Mouse (Mus musculus): Measurements from ENCODE around the gene 1810013L24Rik. TPM values are rescaled to one million over a fixed set of nuclear protein-coding genes. Genes with fewer than 3 reads are reported as not detected.

1810013L24Rik gene
- total and polyA plus RNA-seq, 3 experiments = 29.2 to 133 (median 93.2) TPM

- H3K9ac ChIP-seq (ENCODE audit: low read depth, low read length) = no peak overlapping the region
- no peaks in the 10 kb centered on the region for H3K79me2 ChIP-seq (replicated peaks; ENCODE audit: control insufficient read depth, insufficient read depth, low read length)
- no peak for TF ChIP-seq CTCF (IDR thresholded peaks at IDR 0.05)
- TF ChIP-seq POLR2A (IDR thresholded peaks at IDR 0.05; ENCODE audit: insufficient read depth, low read depth, low read length) = no peak
- H3K27me3 ChIP-seq (ENCODE audit: control insufficient read depth, insufficient read depth, low read length) = no peaks in the 10 kb centered on the region
- no peak for DNase-seq
- no peak overlapping the region for H3K27ac ChIP-seq
- no peaks in the 10 kb centered on the region for H3K36me3 ChIP-seq (ENCODE audit: control insufficient read depth, insufficient read depth, low read length)
- intact Hi-C loops (cut with DNase I) = no loop called here
- no peak overlapping the region for H3K4me3 ChIP-seq
- 89% methylated on average over 14 of the region's 14 CpGs for WGBS
- no peaks in the 10 kb centered on the region for H3K4me1 ChIP-seq (ENCODE audit: control insufficient read depth, insufficient read depth, low read length)
These were observed 19.3 kb upstream of the 1810013L24Rik start for GRCm38 (mm10) chr16:8810399-8811127.

- no peak overlapping the region for H3K27ac ChIP-seq
- H3K27me3 ChIP-seq (ENCODE audit: control insufficient read depth, insufficient read depth, low read length) = no peaks in the 10 kb centered on the region
- H3K4me3 ChIP-seq = no peak overlapping the region
- intact Hi-C loops (cut with DNase I) = no loop called here
- no peak for DNase-seq
- no peak overlapping the region for H3K9ac ChIP-seq (ENCODE audit: low read depth, low read length)
- TF ChIP-seq EP300 (IDR thresholded peaks at IDR 0.05; ENCODE audit: insufficient read depth, low read depth, low read length) (no peak), CTCF (IDR thresholded peaks at IDR 0.05) (no peak), POLR2A (IDR thresholded peaks at IDR 0.05; ENCODE audit: insufficient read depth, low read depth, low read length) (no peak)
- no peaks in the 10 kb centered on the region for H3K79me2 ChIP-seq (replicated peaks; ENCODE audit: control insufficient read depth, insufficient read depth, low read length)
- no peaks in the 10 kb centered on the region for H3K4me1 ChIP-seq (ENCODE audit: control insufficient read depth, insufficient read depth, low read length)
- 61% methylated on average over 4 of the region's 4 CpGs for WGBS
- no peaks in the 10 kb centered on the region for H3K36me3 ChIP-seq (ENCODE audit: control insufficient read depth, insufficient read depth, low read length)
These were observed 12.0 kb upstream of the 1810013L24Rik start for GRCm38 (mm10) chr16:8817872-8818271.

- peak; percentile 43 to 60 for DNase-seq
- H3K27ac ChIP-seq = 0 out of 2 replicates have a peak overlapping the region, but pooled peaks have one; percentile 11
- H3K79me2 ChIP-seq (replicated peaks; ENCODE audit: control insufficient read depth, insufficient read depth, low read length) = no peaks in the 10 kb centered on the region
- H3K9ac ChIP-seq (ENCODE audit: low read depth, low read length) = no peak overlapping the region
- H3K36me3 ChIP-seq (ENCODE audit: control insufficient read depth, insufficient read depth, low read length) = no peaks in the 10 kb centered on the region
- H3K4me1 ChIP-seq (ENCODE audit: control insufficient read depth, insufficient read depth, low read length) = peaks cover 1% of the 10 kb centered on the region
- H3K4me3 ChIP-seq = no peak overlapping the region
- no peaks in the 10 kb centered on the region for H3K27me3 ChIP-seq (ENCODE audit: control insufficient read depth, insufficient read depth, low read length)
- 31% methylated on average over 1 of the region's 1 CpGs for WGBS
- intact Hi-C loops (cut with DNase I) = no loop called here
- no peak for TF ChIP-seq POLR2A (IDR thresholded peaks at IDR 0.05; ENCODE audit: insufficient read depth, low read depth, low read length)
- TF ChIP-seq EP300 (IDR thresholded peaks at IDR 0.05; ENCODE audit: insufficient read depth, low read depth, low read length) = no peak
- no peak for TF ChIP-seq CTCF (IDR thresholded peaks at IDR 0.05)
These were observed 8.5 kb upstream of the 1810013L24Rik start for GRCm38 (mm10) chr16:8821429-8821828.

GRCm38 (mm10) chr16:8822586-8822985, 7.3 kb upstream of the 1810013L24Rik start:
- H3K9ac ChIP-seq (ENCODE audit: low read depth, low read length) = no peak overlapping the region
- no peak for TF ChIP-seq POLR2A (IDR thresholded peaks at IDR 0.05; ENCODE audit: insufficient read depth, low read depth, low read length)
- TF ChIP-seq CTCF (IDR thresholded peaks at IDR 0.05) = no peak
- TF ChIP-seq EP300 (IDR thresholded peaks at IDR 0.05; ENCODE audit: insufficient read depth, low read depth, low read length) = no peak
- no peak overlapping the region for H3K27ac ChIP-seq
- no peaks in the 10 kb centered on the region for H3K36me3 ChIP-seq (ENCODE audit: control insufficient read depth, insufficient read depth, low read length)
- peaks cover 1% of the 10 kb centered on the region for H3K4me1 ChIP-seq (ENCODE audit: control insufficient read depth, insufficient read depth, low read length)
- no peak overlapping the region for H3K4me3 ChIP-seq
- no peaks in the 10 kb centered on the region for H3K27me3 ChIP-seq (ENCODE audit: control insufficient read depth, insufficient read depth, low read length)
- whole genome bisulfite sequencing = 82% methylated on average over 4 of the region's 4 CpGs
- intact Hi-C loops (cut with DNase I) = no loop called here
- H3K79me2 ChIP-seq (replicated peaks; ENCODE audit: control insufficient read depth, insufficient read depth, low read length) = no peaks in the 10 kb centered on the region
- no peak for DNase-seq

DNA sequence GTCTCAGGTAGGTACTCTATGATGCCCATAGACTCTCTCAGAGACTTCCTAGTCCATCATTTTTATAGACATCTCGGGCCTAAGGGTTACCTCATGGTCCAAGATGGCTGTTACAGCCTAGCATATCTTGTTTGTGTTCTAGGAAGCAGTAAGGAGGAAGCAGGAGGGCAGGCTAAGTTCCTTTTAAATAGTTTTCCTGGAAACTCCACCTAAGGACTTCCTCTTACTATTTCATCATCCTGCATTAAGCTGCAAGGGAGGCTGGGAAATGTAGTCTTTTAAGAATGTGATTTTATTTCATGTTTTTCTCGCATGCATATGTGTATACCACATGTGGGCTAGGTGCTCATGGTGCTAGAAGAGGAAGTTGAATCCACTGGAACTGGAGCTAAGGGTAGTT, 6.2 kb upstream of the 1810013L24Rik start:
- H3K9ac ChIP-seq (ENCODE audit: low read depth, low read length) = no peak overlapping the region
- H3K27ac ChIP-seq = peak overlapping the region; percentile 3; the same call in 1 of the 2 replicates
- H3K4me1 ChIP-seq (ENCODE audit: control insufficient read depth, insufficient read depth, low read length) = peaks cover 1% of the 10 kb centered on the region
- intact Hi-C loops (cut with DNase I) = no loop called here
- no peaks in the 10 kb centered on the region for H3K36me3 ChIP-seq (ENCODE audit: control insufficient read depth, insufficient read depth, low read length)
- H3K27me3 ChIP-seq (ENCODE audit: control insufficient read depth, insufficient read depth, low read length) = no peaks in the 10 kb centered on the region
- H3K79me2 ChIP-seq (replicated peaks; ENCODE audit: control insufficient read depth, insufficient read depth, low read length) = no peaks in the 10 kb centered on the region
- TF ChIP-seq EP300 (IDR thresholded peaks at IDR 0.05; ENCODE audit: insufficient read depth, low read depth, low read length) (no peak), CTCF (IDR thresholded peaks at IDR 0.05) (no peak), POLR2A (IDR thresholded peaks at IDR 0.05; ENCODE audit: insufficient read depth, low read depth, low read length) (no peak)
- no peak for DNase-seq
- no peak overlapping the region for H3K4me3 ChIP-seq
- WGBS = 60% methylated on average over 2 of the region's 2 CpGs

GRCm38 (mm10) chr16:8827366-8827765, 2.5 kb upstream of the 1810013L24Rik start:
- H3K27ac ChIP-seq = no peak overlapping the region
- no peak overlapping the region for H3K9ac ChIP-seq (ENCODE audit: low read depth, low read length)
- intact Hi-C loops (cut with DNase I) = no loop called here
- H3K4me3 ChIP-seq = no peak overlapping the region
- TF ChIP-seq POLR2A (IDR thresholded peaks at IDR 0.05; ENCODE audit: insufficient read depth, low read depth, low read length) (no peak), EP300 (IDR thresholded peaks at IDR 0.05; ENCODE audit: insufficient read depth, low read depth, low read length) (no peak), CTCF (IDR thresholded peaks at IDR 0.05) (no peak)
- whole genome bisulfite sequencing = 74% methylated on average over 7 of the region's 7 CpGs
- peaks cover 3% of the 10 kb centered on the region for H3K4me1 ChIP-seq (ENCODE audit: control insufficient read depth, insufficient read depth, low read length)
- H3K36me3 ChIP-seq (ENCODE audit: control insufficient read depth, insufficient read depth, low read length) = peaks cover 9% of the 10 kb centered on the region
- no peaks in the 10 kb centered on the region for H3K27me3 ChIP-seq (ENCODE audit: control insufficient read depth, insufficient read depth, low read length)
- DNase-seq = no peak
- H3K79me2 ChIP-seq (replicated peaks; ENCODE audit: control insufficient read depth, insufficient read depth, low read length) = peaks cover 2% of the 10 kb centered on the region
